Mouse (Mus musculus): ENCODE measurements around the gene Gm21992. TPM values are rescaled to one million over a fixed set of nuclear protein-coding genes. Genes with fewer than 3 reads are reported as not detected.

Gene Gm21992
- total and polyA plus RNA-seq, 3 experiments = 1.7 to 40.1 (median 11.2) TPM

DNA sequence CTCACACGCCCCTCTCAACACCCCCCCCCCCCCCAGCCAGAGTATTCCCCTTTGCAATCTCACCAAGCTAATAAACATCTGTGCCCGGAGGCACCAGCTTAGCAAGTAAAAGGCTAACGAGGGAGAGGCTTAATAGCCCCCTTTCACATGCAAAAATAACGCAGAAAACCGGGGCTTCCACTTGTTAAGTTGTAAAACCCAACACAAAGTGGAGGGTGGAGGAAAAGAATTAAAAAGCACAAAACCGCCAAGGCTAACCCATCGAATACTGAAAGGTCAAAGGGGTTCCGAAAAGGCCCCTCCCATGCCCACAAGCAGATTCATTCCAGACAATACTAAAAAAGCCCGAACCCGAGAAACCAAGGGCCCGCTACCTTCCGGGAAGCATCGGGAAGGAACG lies 1.1 kb downstream of the Gm21992 start:
- no peak for DNase-seq (ENCODE audit: low spot score)

DNA sequence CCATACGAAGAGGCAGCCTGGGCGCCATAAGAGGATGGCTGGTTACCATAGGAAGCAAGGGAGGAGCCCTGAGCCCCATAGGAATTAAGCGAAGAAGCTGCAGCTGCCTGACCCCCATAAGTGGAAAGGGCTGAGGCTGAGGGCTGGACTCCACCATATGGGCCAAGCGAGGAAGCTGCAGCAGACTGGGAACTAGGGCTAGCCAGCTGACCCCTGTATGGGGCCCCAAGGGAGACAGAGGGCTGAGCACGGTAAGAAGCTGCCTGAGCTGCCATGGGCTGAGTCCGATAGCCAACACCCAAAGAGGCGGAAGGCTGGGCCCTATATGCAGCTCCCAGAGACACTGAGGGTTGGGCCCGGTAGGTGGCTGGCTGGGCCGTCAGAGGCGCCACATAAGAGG lies 8.1 kb downstream of the Gm21992 start:
- H3K27me3 ChIP-seq (ENCODE audit: insufficient read depth, low read length) = no peaks in the 10 kb centered on the region
- peaks cover 88% of the 10 kb centered on the region for H3K36me3 ChIP-seq (replicated peaks)
- TF ChIP-seq POLR2AphosphoS5 (IDR thresholded peaks at IDR 0.05; ENCODE audit: insufficient replicate concordance, low read depth, low read length) = no peak
- TF ChIP-seq CTCF (IDR thresholded peaks at IDR 0.05; ENCODE audit: low read depth, low read length) = no peak
- no peak for TF ChIP-seq GATA2 (IDR thresholded peaks at IDR 0.05; ENCODE audit: borderline replicate concordance, low read depth, low read length)
- H3K9me3 ChIP-seq (replicated peaks) = no peaks in the 10 kb centered on the region
- DNase-seq (ENCODE audit: low spot score) = no peak
- no peak overlapping the region; the same call in 1 of the 2 replicates for H3K4me3 ChIP-seq (ENCODE audit: low read depth, low read length)
- H3K4me1 ChIP-seq (ENCODE audit: insufficient read depth, low read depth, low read length) = peaks cover 71% of the 10 kb centered on the region
- ATAC-seq (ENCODE audit: extremely low read depth, insufficient number of reproducible peaks, low FRiP score, poor library complexity, severe bottlenecking) = no peak

More for the DNA sequence above, 1.1 kb downstream of the Gm21992 start:
- Histone ChIP-seq H3K4me3 (ENCODE audit: low read depth, low read length) (peak overlapping the region; percentile 99), H3K36me3 (replicated peaks) (peaks cover 28% of the 10 kb centered on the region), H3K27me3 (ENCODE audit: insufficient read depth, low read length) (no peaks in the 10 kb centered on the region), H3K9me3 (replicated peaks) (0 out of 2 replicates have a peak, but pooled peaks cover 2% of the 10 kb centered on the region), H3K4me1 (ENCODE audit: insufficient read depth, low read depth, low read length) (peaks cover 37% of the 10 kb centered on the region)
- ATAC-seq (ENCODE audit: extremely low read depth, insufficient number of reproducible peaks, low FRiP score, poor library complexity, severe bottlenecking) = no peak
- no peak for TF ChIP-seq CTCF (IDR thresholded peaks at IDR 0.05; ENCODE audit: low read depth, low read length)
- TF ChIP-seq GATA1 (IDR thresholded peaks at IDR 0.05; ENCODE audit: borderline replicate concordance, low read length) = no peak
- TF ChIP-seq GATA2 (IDR thresholded peaks at IDR 0.05; ENCODE audit: borderline replicate concordance, low read depth, low read length) = no peak
- TF ChIP-seq TAL1 (conservative IDR thresholded peaks at IDR 0.05; ENCODE audit: low read depth, low read length) = no peak
- TF ChIP-seq POLR2AphosphoS5 (IDR thresholded peaks at IDR 0.05; ENCODE audit: insufficient replicate concordance, low read depth, low read length) = no peak

DNA sequence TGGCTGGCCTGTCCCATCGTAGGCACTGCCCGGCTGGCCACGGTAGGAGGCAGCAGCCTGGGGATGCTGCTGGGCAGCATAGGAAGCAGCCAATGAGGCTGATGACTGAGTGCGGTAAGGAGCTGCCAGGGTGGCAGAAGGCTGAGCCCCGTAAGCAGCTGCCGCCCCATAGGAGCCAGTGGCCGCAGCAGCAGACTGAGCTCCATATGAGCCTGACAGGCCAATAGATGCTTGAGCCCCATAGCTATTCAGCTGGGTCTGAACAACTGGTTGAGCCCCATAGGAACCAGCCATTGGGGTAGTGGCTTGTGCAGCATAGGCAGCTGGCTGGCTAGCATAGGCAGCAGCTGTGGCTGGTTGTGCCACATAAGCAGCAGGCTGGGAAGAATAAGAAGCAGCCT lies 8.7 kb downstream of the Gm21992 start:
- ATAC-seq (ENCODE audit: extremely low read depth, insufficient number of reproducible peaks, low FRiP score, poor library complexity, severe bottlenecking) (no peak), DNase-seq (ENCODE audit: low spot score) (no peak)
- Histone ChIP-seq H3K4me3 (ENCODE audit: low read depth, low read length) (no peak overlapping the region; the same call in 1 of the 2 replicates), H3K36me3 (replicated peaks) (peaks cover 88% of the 10 kb centered on the region), H3K4me1 (ENCODE audit: insufficient read depth, low read depth, low read length) (peaks cover 70% of the 10 kb centered on the region), H3K9me3 (replicated peaks) (no peaks in the 10 kb centered on the region), H3K27me3 (ENCODE audit: insufficient read depth, low read length) (no peaks in the 10 kb centered on the region)
- TF ChIP-seq CTCF (IDR thresholded peaks at IDR 0.05; ENCODE audit: low read depth, low read length) = no peak
- no peak for TF ChIP-seq GATA2 (IDR thresholded peaks at IDR 0.05; ENCODE audit: borderline replicate concordance, low read depth, low read length)
- no peak for TF ChIP-seq POLR2AphosphoS5 (IDR thresholded peaks at IDR 0.05; ENCODE audit: insufficient replicate concordance, low read depth, low read length)
- TF ChIP-seq TAL1 (conservative IDR thresholded peaks at IDR 0.05; ENCODE audit: low read depth, low read length) = no peak
- no peak for TF ChIP-seq GATA1 (IDR thresholded peaks at IDR 0.05; ENCODE audit: borderline replicate concordance, low read length)

- ATAC-seq (ENCODE audit: extremely low read depth, insufficient number of reproducible peaks, low FRiP score, poor library complexity, severe bottlenecking) (no peak), DNase-seq (ENCODE audit: low spot score) (no peak)
- Histone ChIP-seq H3K4me1 (ENCODE audit: insufficient read depth, low read depth, low read length) (peaks cover 77% of the 10 kb centered on the region), H3K4me3 (ENCODE audit: low read depth, low read length) (no peak overlapping the region), H3K9me3 (replicated peaks) (no peaks in the 10 kb centered on the region), H3K36me3 (replicated peaks) (peaks cover 84% of the 10 kb centered on the region), H3K27me3 (ENCODE audit: insufficient read depth, low read length) (no peaks in the 10 kb centered on the region)
- no peak for TF ChIP-seq CTCF (IDR thresholded peaks at IDR 0.05; ENCODE audit: low read depth, low read length)
- TF ChIP-seq GATA1 (IDR thresholded peaks at IDR 0.05; ENCODE audit: borderline replicate concordance, low read length) = no peak
- no peak for TF ChIP-seq POLR2AphosphoS5 (IDR thresholded peaks at IDR 0.05; ENCODE audit: insufficient replicate concordance, low read depth, low read length)
- no peak for TF ChIP-seq GATA2 (IDR thresholded peaks at IDR 0.05; ENCODE audit: borderline replicate concordance, low read depth, low read length)
- TF ChIP-seq TAL1 (conservative IDR thresholded peaks at IDR 0.05; ENCODE audit: low read depth, low read length) = no peak
Measured at GRCm38 (mm10) chr19:4799083-4799482, 12.3 kb downstream of the Gm21992 start.

DNA sequence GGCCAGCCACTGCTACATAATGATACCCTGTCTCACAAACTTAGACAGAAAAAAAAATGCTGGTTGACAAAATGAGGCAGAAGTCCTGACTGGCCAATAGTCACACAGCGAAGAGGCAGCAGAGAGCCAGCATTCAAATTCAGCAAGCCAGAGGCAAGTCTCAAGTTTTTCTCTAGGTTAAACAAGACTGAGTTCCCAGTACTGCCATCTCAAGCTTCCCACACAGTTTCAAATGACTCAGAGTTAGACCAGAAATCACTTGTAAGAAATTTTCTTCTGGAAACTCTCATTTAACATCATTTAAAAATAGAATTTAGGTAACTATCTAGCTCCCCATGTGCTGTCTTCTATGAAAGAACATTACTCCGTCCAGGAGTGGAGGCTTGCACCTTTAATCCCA lies 13.6 kb downstream of the Gm21992 start:
- Histone ChIP-seq H3K9me3 (replicated peaks) (no peaks in the 10 kb centered on the region), H3K4me1 (ENCODE audit: insufficient read depth, low read depth, low read length) (peaks cover 67% of the 10 kb centered on the region), H3K27me3 (ENCODE audit: insufficient read depth, low read length) (no peaks in the 10 kb centered on the region), H3K36me3 (replicated peaks) (peaks cover 76% of the 10 kb centered on the region), H3K4me3 (ENCODE audit: low read depth, low read length) (no peak overlapping the region)
- DNase-seq (ENCODE audit: low spot score) = no peak
- no peak for TF ChIP-seq GATA2 (IDR thresholded peaks at IDR 0.05; ENCODE audit: borderline replicate concordance, low read depth, low read length)
- no peak for TF ChIP-seq GATA1 (IDR thresholded peaks at IDR 0.05; ENCODE audit: borderline replicate concordance, low read length)
- no peak for TF ChIP-seq POLR2AphosphoS5 (IDR thresholded peaks at IDR 0.05; ENCODE audit: insufficient replicate concordance, low read depth, low read length)
- TF ChIP-seq TAL1 (conservative IDR thresholded peaks at IDR 0.05; ENCODE audit: low read depth, low read length) = no peak
- no peak for TF ChIP-seq CTCF (IDR thresholded peaks at IDR 0.05; ENCODE audit: low read depth, low read length)
- ATAC-seq (ENCODE audit: extremely low read depth, insufficient number of reproducible peaks, low FRiP score, poor library complexity, severe bottlenecking) = no peak

GRCm38 (mm10) chr19:4795929-4796328 lies 15.5 kb downstream of the Gm21992 start:
- no peaks in the 10 kb centered on the region for H3K27me3 ChIP-seq (ENCODE audit: insufficient read depth, low read length)
- no peaks in the 10 kb centered on the region for H3K9me3 ChIP-seq (replicated peaks)
- H3K36me3 ChIP-seq (replicated peaks) = peaks cover 75% of the 10 kb centered on the region
- ATAC-seq (ENCODE audit: extremely low read depth, insufficient number of reproducible peaks, low FRiP score, poor library complexity, severe bottlenecking) (no peak), DNase-seq (ENCODE audit: low spot score) (no peak)
- peaks cover 66% of the 10 kb centered on the region for H3K4me1 ChIP-seq (ENCODE audit: insufficient read depth, low read depth, low read length)
- no peak overlapping the region for H3K4me3 ChIP-seq (ENCODE audit: low read depth, low read length)
- TF ChIP-seq GATA1 (IDR thresholded peaks at IDR 0.05; ENCODE audit: borderline replicate concordance, low read length) (no peak), POLR2AphosphoS5 (IDR thresholded peaks at IDR 0.05; ENCODE audit: insufficient replicate concordance, low read depth, low read length) (no peak), CTCF (IDR thresholded peaks at IDR 0.05; ENCODE audit: low read depth, low read length) (no peak), GATA2 (IDR thresholded peaks at IDR 0.05; ENCODE audit: borderline replicate concordance, low read depth, low read length) (no peak), TAL1 (conservative IDR thresholded peaks at IDR 0.05; ENCODE audit: low read depth, low read length) (no peak)
